Mouse (Mus musculus) liver, embryonic 14.5 days (tissue): ENCODE measurements around the gene Zfp444. TPM values are rescaled to one million over a fixed set of nuclear protein-coding genes. Genes with fewer than 3 reads are reported as not detected.

ENCODE experiments used
- ATAC-seq: fragments of 200-750 bp; cut with Nextera tagmentation; 2 replicates; pipeline ENCODE4 v1.8.0; 2017; ENCODE audit warnings: moderate number of reproducible peaks, mild to moderate bottlenecking, moderate library complexity; ENCODE audit not compliant: insufficient read depth
- DNase-seq, 3 experiments: peaks; one replicate each; pipeline ENCODE4 v3.0.0-alpha.2; 2012 to 2013; ENCODE audit warnings: low read depth in 3 of 3, low spot score in 3 of 3
- H3K27ac ChIP-seq: fragments of 300-500 bp; sonication (generic); 2 replicates; pipeline ENCODE4 v1.5.1; 2014; ENCODE audit warnings: moderate library complexity, mild to moderate bottlenecking, control low read depth, inconsistent platforms
- H3K27me3 ChIP-seq: fragments of 300-500 bp; sonication (generic); 2 replicates; pipeline ENCODE4 v1.6.1; 2014; ENCODE audit warnings: mild to moderate bottlenecking, low read length, moderate library complexity; ENCODE audit not compliant: control insufficient read depth, insufficient read depth
- H3K36me3 ChIP-seq: fragments of 300-500 bp; sonication (generic); replicated peaks from 2 replicates; pipeline ENCODE4 v1.6.1; 2014; ENCODE audit warnings: low read depth; ENCODE audit not compliant: control insufficient read depth, insufficient read depth
- H3K4me1 ChIP-seq, 2 experiments: fragments of 200-500 bp in 1 of 2; fragments of 300-500 bp in 1 of 2; sonication (generic) in 1 of 2; replicated peaks; 2 replicates each; pipeline ENCODE4 v1.6.1; 2012 to 2014; ENCODE audit warnings: antibody characterized with exemption in 1 of 2, inconsistent platforms in 1 of 2, low read length in 1 of 2; ENCODE audit not compliant: control insufficient read depth in 2 of 2, insufficient read depth in 2 of 2
- H3K4me2 ChIP-seq: fragments of 300-500 bp; sonication (generic); 2 replicates; pipeline ENCODE4 v1.6.1; 2014; ENCODE audit warnings: low read depth, mild to moderate bottlenecking, control low read depth, moderate library complexity
- H3K4me3 ChIP-seq, 2 experiments: fragments of 200-500 bp in 1 of 2; fragments of 300-500 bp in 1 of 2; sonication (generic) in 1 of 2; 2 replicates each; pipeline ENCODE4 v1.5.1; 2012 to 2014; ENCODE audit warnings: low read depth in 2 of 2, low read length in 2 of 2, mild to moderate bottlenecking in 2 of 2, control low read depth in 1 of 2, inconsistent platforms in 1 of 2, moderate library complexity in 1 of 2; ENCODE audit not compliant: insufficient read depth in 1 of 2
- H3K9ac ChIP-seq: fragments of 300-500 bp; sonication (generic); replicated peaks from 2 replicates; pipeline ENCODE4 v1.6.1; 2014; ENCODE audit warnings: mild to moderate bottlenecking, control low read depth, moderate library complexity
- H3K9me3 ChIP-seq: fragments of 300-500 bp; sonication (generic); 2 replicates; pipeline ENCODE4 v1.6.1; 2016; ENCODE audit warnings: low read length, mixed read lengths; ENCODE audit not compliant: control insufficient read depth
- CTCF ChIP-seq: IDR thresholded peaks from 2 replicates; pipeline ENCODE4 v1.5.1; 2016; ENCODE audit warnings: antibody characterized with exemption, low read depth, control low read depth
- EP300 ChIP-seq: IDR thresholded peaks from 2 replicates; pipeline ENCODE4 v1.6.1; 2016; ENCODE audit warnings: antibody characterized with exemption, low read depth
- WGBS: fragments of 180-500 bp; shearing (Covaris S2); extraction: QIAGEN DNeasy Blood & Tissue Kit; methylation state at CpG from one replicate; pipeline ENCODE4 v1.1.7; 2014; ENCODE audit not compliant: insufficient replicate concordance; 5-methylcytosine and 5-hydroxymethylcytosine counted together
- polyA plus RNA-seq, 2 experiments: library from polyadenylated mRNA; depleted of rRNA in 1 of 2; stranded (reverse) in 1 of 2; unstranded in 1 of 2; fragments of >200 nt; fragmentation: Nextera tagmentation in 1 of 2; extraction: Ambion mirVana in 1 of 2; gene quantifications; 2 replicates each; pipeline versions ENCODE4 v1.2.1 to v1.2.3; 2012 to 2014

Gene Zfp444
- polyA plus RNA-seq, 2 experiments, result 10.1 to 15.0 TPM

DNA sequence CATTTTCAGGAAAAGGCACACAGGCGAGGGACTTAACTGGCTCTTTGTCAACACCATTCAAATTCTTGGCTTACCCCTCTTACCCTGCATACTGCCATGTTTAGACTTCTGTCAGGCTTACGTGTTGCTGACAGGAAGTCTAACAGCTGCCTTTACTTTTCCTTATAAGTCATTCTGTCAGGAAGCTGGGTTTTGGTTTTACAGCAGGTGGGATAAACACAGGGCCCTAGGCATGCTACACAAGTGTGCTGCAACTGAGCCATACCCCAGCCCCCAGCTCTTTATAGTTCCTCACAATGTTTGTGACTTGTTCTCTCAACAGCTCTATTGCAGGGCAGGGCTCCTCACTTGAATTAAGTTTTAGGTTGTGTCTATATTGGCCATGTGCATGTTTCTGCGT, 32.7 kb upstream of the Zfp444 start:
- no peak for DNase-seq
- H3K4me1 ChIP-seq, result peaks cover 0 to 4% of the 10 kb centered on the region in 2 experiments; a peak in 2 of 4 replicates
- no peaks in the 10 kb centered on the region for H3K36me3 ChIP-seq
- no peak overlapping the region for H3K27ac ChIP-seq
- no peaks in the 10 kb centered on the region for H3K27me3 ChIP-seq
- no peaks in the 10 kb centered on the region for H3K9me3 ChIP-seq
- H3K9ac ChIP-seq, result no peak overlapping the region
- TF ChIP-seq EP300, result no peak
- TF ChIP-seq CTCF, result no peak
- H3K4me2 ChIP-seq, result no peak overlapping the region
- no peak overlapping the region for H3K4me3 ChIP-seq
- 66% methylated on average over 3 of the region's 3 CpGs for WGBS
- no peak for ATAC-seq

- H3K4me2 ChIP-seq, result no peak overlapping the region
- no peaks in the 10 kb centered on the region for H3K36me3 ChIP-seq
- no peak overlapping the region for H3K4me3 ChIP-seq
- 29% methylated on average over 2 of the region's 2 CpGs for WGBS
- no peaks in the 10 kb centered on the region for H3K9me3 ChIP-seq
- H3K27ac ChIP-seq, result no peak overlapping the region
- DNase-seq, result no peak
- no peak overlapping the region for H3K9ac ChIP-seq
- peak; percentile 59 for ATAC-seq
- H3K4me1 ChIP-seq, result peaks cover 20 to 41% of the 10 kb centered on the region in 2 experiments
- TF ChIP-seq CTCF (no peak), EP300 (no peak)
- no peaks in the 10 kb centered on the region for H3K27me3 ChIP-seq
Observed at GRCm38 (mm10) chr7:6143991-6144531, 28.0 kb upstream of the Zfp444 start.

GRCm38 (mm10) chr7:6145423-6146188, 26.4 kb upstream of the Zfp444 start:
- no peak for DNase-seq
- no peaks in the 10 kb centered on the region for H3K36me3 ChIP-seq
- TF ChIP-seq EP300 (no peak), CTCF (no peak)
- H3K27ac ChIP-seq, result no peak overlapping the region
- H3K4me2 ChIP-seq, result no peak overlapping the region
- H3K9me3 ChIP-seq, result no peaks in the 10 kb centered on the region
- 68% methylated on average over 8 of the region's 8 CpGs for WGBS
- no peak overlapping the region; the same call in 1 of the 2 replicates for H3K9ac ChIP-seq
- ATAC-seq, result no peak
- H3K4me3 ChIP-seq, result no peak overlapping the region
- H3K4me1 ChIP-seq, result peaks cover 20 to 41% of the 10 kb centered on the region in 2 experiments
- no peaks in the 10 kb centered on the region for H3K27me3 ChIP-seq

GRCm38 (mm10) chr7:6146194-6146981, 25.6 kb upstream of the Zfp444 start:
- H3K4me2 ChIP-seq, result no peak overlapping the region

GRCm38 (mm10) chr7:6146982-6147325, 25.1 kb upstream of the Zfp444 start:
- Histone ChIP-seq H3K9ac (no peak overlapping the region), H3K4me2 (no peak overlapping the region), H3K36me3 (no peaks in the 10 kb centered on the region), H3K27me3 (no peaks in the 10 kb centered on the region), H3K4me3 (no peak overlapping the region), H3K4me1 (peaks cover 20 to 46% of the 10 kb centered on the region in 2 experiments), H3K27ac (no peak overlapping the region), H3K9me3 (no peaks in the 10 kb centered on the region)
- TF ChIP-seq CTCF, result no peak
- no peak for TF ChIP-seq EP300
- DNase-seq, result no peak
- WGBS, result 27% methylated on average over 2 of the region's 2 CpGs
- ATAC-seq, result peak; percentile 33

More at GRCm38 (mm10) chr7:6146194-6146981, 25.6 kb upstream of the Zfp444 start:
- Histone ChIP-seq H3K27me3 (no peaks in the 10 kb centered on the region), H3K4me3 (no peak overlapping the region), H3K9me3 (no peaks in the 10 kb centered on the region), H3K36me3 (no peaks in the 10 kb centered on the region), H3K9ac (no peak overlapping the region), H3K4me1 (peaks cover 20 to 46% of the 10 kb centered on the region in 2 experiments), H3K27ac (no peak overlapping the region)
- TF ChIP-seq CTCF (no peak), EP300 (no peak)
- ATAC-seq (no peak; the same call in 1 of the 2 replicates), DNase-seq (no peak)
- WGBS, result 70% methylated on average over 7 of the region's 7 CpGs
